Mouse (Mus musculus) heart, embryonic 12.5 days (tissue): ENCODE results near the gene Neu2. TPM values are rescaled to one million over a fixed set of nuclear protein-coding genes. Genes with fewer than 3 reads are reported as not detected.

ENCODE experiments used
- ATAC-seq: fragments of 200-750 bp; cut with Nextera tagmentation; 2 replicates; pipeline ENCODE4 v1.8.0; 2017; ENCODE audit warnings: moderate TSS enrichment, moderate library complexity; ENCODE audit not compliant: insufficient number of reproducible peaks, low FRiP score
- H3K27ac ChIP-seq: fragments of 300-500 bp; sonication (generic); 2 replicates; pipeline ENCODE4 v1.5.1; 2016; ENCODE audit warnings: mild to moderate bottlenecking, moderate library complexity; ENCODE audit not compliant: poor library complexity, severe bottlenecking
- H3K27me3 ChIP-seq: fragments of 300-500 bp; sonication (generic); replicated peaks from 2 replicates; pipeline ENCODE4 v1.6.1; 2016; ENCODE audit warnings: mild to moderate bottlenecking, moderate library complexity
- H3K36me3 ChIP-seq: fragments of 300-500 bp; sonication (generic); 2 replicates; pipeline ENCODE4 v1.6.1; 2016; ENCODE audit warnings: mild to moderate bottlenecking, moderate library complexity
- H3K4me1 ChIP-seq: fragments of 300-500 bp; sonication (generic); replicated peaks from 2 replicates; pipeline ENCODE4 v1.6.1; 2016; ENCODE audit warnings: mild to moderate bottlenecking
- H3K4me2 ChIP-seq: fragments of 300-500 bp; sonication (generic); 2 replicates; pipeline ENCODE4 v1.6.1; 2016; ENCODE audit warnings: mild to moderate bottlenecking, moderate library complexity
- H3K4me3 ChIP-seq: fragments of 300-500 bp; sonication (generic); 2 replicates; pipeline ENCODE4 v1.5.1; 2016; ENCODE audit warnings: mild to moderate bottlenecking
- H3K9ac ChIP-seq: fragments of 300-500 bp; sonication (generic); 2 replicates; pipeline ENCODE4 v1.6.1; 2016; ENCODE audit warnings: mild to moderate bottlenecking, moderate library complexity
- H3K9me3 ChIP-seq: fragments of 300-500 bp; sonication (generic); replicated peaks from 2 replicates; pipeline ENCODE4 v1.6.1; 2016; ENCODE audit warnings: mild to moderate bottlenecking, moderate library complexity
- WGBS: fragments of 180-500 bp; shearing (Covaris S2); methylation state at CpG from one replicate; pipeline ENCODE4 v1.1.7; 2016; 5-methylcytosine and 5-hydroxymethylcytosine counted together
- polyA plus RNA-seq: library from polyadenylated mRNA; unstranded; fragments of >200 nt; fragmentation: Nextera tagmentation; extraction: Ambion mirVana; gene quantifications from 2 replicates; pipeline ENCODE4 v1.2.1, GENCODE M21; 2016

Neu2 gene
- polyA plus RNA-seq, 1 experiment from 2014 or later = not detected

GRCm38 (mm10) chr1:87631584-87631983, 121.9 kb downstream of the Neu2 start:
- Histone ChIP-seq H3K9me3 (no peaks in the 10 kb centered on the region), H3K27me3 (no peaks in the 10 kb centered on the region), H3K36me3 (no peaks in the 10 kb centered on the region), H3K4me3 (no peak overlapping the region), H3K27ac (no peak overlapping the region), H3K4me2 (no peak overlapping the region), H3K9ac (no peak overlapping the region), H3K4me1 (peaks cover 20% of the 10 kb centered on the region)
- no peak for ATAC-seq
- WGBS = 55% methylated on average over 10 of the region's 10 CpGs

- Histone ChIP-seq H3K9me3 (no peaks in the 10 kb centered on the region), H3K36me3 (no peaks in the 10 kb centered on the region), H3K4me3 (no peak overlapping the region), H3K27ac (no peak overlapping the region), H3K4me2 (no peak overlapping the region), H3K4me1 (peaks cover 14% of the 10 kb centered on the region), H3K9ac (no peak overlapping the region), H3K27me3 (no peaks in the 10 kb centered on the region)
- 42% methylated on average over 6 of the region's 6 CpGs for WGBS
- ATAC-seq = no peak
Observed at GRCm38 (mm10) chr1:87632163-87632562, 122.5 kb downstream of the Neu2 start.

DNA sequence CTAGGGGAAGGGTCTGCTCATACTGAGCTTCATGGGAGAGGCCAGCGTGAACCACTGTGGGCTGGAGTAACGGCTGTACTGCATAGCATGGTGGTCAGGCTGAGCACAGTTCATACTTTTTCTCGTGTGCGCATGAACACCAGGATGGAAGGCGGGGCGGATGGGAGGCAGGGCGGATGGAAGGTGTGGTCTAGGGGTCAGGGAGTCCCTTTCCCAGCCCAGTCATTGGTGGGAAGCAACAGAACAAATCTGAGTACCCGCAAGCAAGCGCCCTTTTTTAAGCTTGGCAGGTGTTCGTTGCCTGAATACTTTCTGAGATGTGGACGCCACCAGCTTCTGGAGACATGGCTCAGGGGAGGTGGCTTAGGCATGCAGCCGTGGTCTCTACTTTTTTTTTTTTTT, 127.0 kb downstream of the Neu2 start:
- 82% methylated on average over 12 of the region's 12 CpGs for WGBS
- H3K4me2 ChIP-seq = no peak overlapping the region
- no peak for ATAC-seq
- H3K27ac ChIP-seq = no peak overlapping the region
- no peaks in the 10 kb centered on the region for H3K9me3 ChIP-seq
- H3K27me3 ChIP-seq = no peaks in the 10 kb centered on the region
- no peak overlapping the region for H3K4me3 ChIP-seq
- H3K9ac ChIP-seq = no peak overlapping the region
- no peaks in the 10 kb centered on the region for H3K36me3 ChIP-seq
- H3K4me1 ChIP-seq = peaks cover 17% of the 10 kb centered on the region; the same call in 1 of the 2 replicates

DNA sequence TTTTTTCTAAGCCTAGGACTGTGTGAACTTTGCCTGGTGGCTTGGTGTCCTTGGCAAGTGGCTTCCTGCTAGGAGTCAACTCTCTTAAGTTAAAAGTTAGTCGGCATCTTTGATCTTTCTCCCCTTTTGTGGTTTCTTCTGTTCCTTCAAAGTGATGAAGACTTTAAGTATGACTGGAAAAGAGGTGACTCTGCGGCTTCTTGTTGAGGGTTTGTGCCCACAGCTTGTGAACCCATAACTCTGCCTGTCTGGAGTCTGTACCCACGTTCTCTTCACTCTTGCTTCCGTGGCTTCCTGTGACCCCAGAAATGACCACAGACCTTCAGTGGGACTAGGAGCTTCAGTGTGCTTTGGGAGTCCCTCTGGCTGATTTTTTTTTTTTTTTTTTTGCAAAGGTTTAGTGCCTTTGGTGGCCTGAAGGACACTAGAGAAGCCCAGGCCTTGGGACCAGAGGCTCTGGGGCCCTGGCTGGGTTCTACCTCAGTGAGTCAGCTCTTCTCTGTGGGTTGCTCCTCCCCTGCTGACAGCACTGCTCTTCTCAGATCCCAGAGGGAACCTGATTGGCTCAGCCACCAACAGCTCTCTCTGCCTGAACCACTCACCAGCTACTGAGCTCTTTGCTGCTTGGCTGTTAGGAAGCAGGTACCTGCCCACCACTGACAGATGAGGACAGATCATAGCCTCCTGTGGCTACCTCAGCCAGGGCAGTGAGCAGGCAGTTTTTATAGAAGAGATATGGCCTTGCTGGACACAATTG, 127.6 kb downstream of the Neu2 start:
- ATAC-seq = peak; percentile 98

GRCm38 (mm10) chr1:87637878-87638600, 128.3 kb downstream of the Neu2 start:
- peaks cover 13% of the 10 kb centered on the region; the same call in 1 of the 2 replicates for H3K4me1 ChIP-seq
- H3K4me3 ChIP-seq = no peak overlapping the region
- peak overlapping the region; percentile 44; the same call in 1 of the 2 replicates for H3K27ac ChIP-seq
- no peaks in the 10 kb centered on the region for H3K9me3 ChIP-seq
- no peak overlapping the region for H3K4me2 ChIP-seq
- no peak overlapping the region for H3K9ac ChIP-seq
- H3K27me3 ChIP-seq = no peaks in the 10 kb centered on the region
- peak; percentile 74 for ATAC-seq
- 76% methylated on average over 4 of the region's 4 CpGs for WGBS
- no peaks in the 10 kb centered on the region for H3K36me3 ChIP-seq

More for the DNA sequence above, 127.6 kb downstream of the Neu2 start:
- no peaks in the 10 kb centered on the region for H3K9me3 ChIP-seq
- H3K9ac ChIP-seq = no peak overlapping the region
- H3K27ac ChIP-seq = peak overlapping the region; percentile 44
- H3K4me3 ChIP-seq = no peak overlapping the region
- H3K27me3 ChIP-seq = no peaks in the 10 kb centered on the region
- H3K4me2 ChIP-seq = no peak overlapping the region
- no peaks in the 10 kb centered on the region for H3K36me3 ChIP-seq
- H3K4me1 ChIP-seq = peaks cover 15% of the 10 kb centered on the region; the same call in 1 of the 2 replicates
- 83% methylated on average over 4 of the region's 4 CpGs for WGBS

GRCm38 (mm10) chr1:87639724-87640123, 130.0 kb downstream of the Neu2 start:
- no peak overlapping the region for H3K9ac ChIP-seq
- H3K4me2 ChIP-seq = no peak overlapping the region
- WGBS = 75% methylated on average over 8 of the region's 8 CpGs
- H3K27ac ChIP-seq = peak overlapping the region; percentile 56
- ATAC-seq = no peak
- peaks cover 13% of the 10 kb centered on the region; the same call in 1 of the 2 replicates for H3K4me1 ChIP-seq
- no peak overlapping the region for H3K4me3 ChIP-seq
- no peaks in the 10 kb centered on the region for H3K36me3 ChIP-seq
- H3K27me3 ChIP-seq = no peaks in the 10 kb centered on the region
- no peaks in the 10 kb centered on the region for H3K9me3 ChIP-seq

DNA sequence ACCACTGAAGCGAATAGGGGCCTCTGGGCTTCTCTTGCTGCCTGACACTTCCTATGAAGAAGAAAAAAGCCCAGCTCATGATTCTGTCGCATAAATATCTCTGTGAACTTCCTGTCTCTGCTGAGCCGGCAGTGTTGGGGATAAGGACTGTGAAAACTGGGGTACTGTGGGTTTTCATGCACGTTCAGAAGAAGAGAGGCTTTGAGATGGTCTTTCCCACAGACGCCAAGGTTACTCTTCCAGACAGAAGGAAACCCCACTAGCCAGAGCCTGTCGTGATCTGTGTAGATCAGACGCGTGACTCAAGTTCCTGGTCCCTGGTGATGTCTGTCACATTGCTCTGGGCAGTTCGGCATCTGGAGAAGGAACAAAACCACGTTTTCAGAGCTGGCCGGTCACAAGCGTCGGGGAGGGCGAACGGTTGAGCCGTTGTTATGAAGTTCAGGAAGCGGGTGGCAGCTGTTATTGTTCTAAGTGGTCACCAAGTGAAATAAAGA, 130.5 kb downstream of the Neu2 start:
- ATAC-seq = no peak
- Histone ChIP-seq H3K4me1 (peaks cover 13% of the 10 kb centered on the region; the same call in 1 of the 2 replicates), H3K27ac (peak overlapping the region; percentile 56), H3K4me3 (no peak overlapping the region), H3K9ac (no peak overlapping the region), H3K9me3 (no peaks in the 10 kb centered on the region), H3K36me3 (no peaks in the 10 kb centered on the region), H3K4me2 (peak overlapping the region; percentile 19; the same call in 1 of the 2 replicates), H3K27me3 (no peaks in the 10 kb centered on the region)
- 47% methylated on average over 17 of the region's 17 CpGs for WGBS

DNA sequence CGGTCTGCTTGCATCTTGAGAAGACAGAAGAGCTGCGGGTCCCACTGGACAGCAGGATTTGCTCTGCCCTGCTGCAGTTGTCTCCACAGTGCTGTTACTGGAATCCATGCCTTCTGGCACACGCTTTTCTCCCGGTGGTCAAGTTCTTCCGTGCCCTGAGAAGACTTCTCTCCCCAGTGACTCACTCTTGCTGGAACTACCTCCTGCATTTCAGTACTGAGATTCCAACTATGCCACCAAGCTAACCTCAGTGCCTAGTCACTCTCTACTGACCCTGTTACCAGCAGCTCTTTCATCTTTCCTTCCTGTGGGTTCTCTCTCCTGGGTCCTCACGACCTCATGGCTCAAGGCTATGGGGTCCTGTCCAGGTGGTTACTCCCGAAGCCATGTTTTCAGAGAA, 133.3 kb downstream of the Neu2 start:
- ATAC-seq = no peak
- no peaks in the 10 kb centered on the region for H3K27me3 ChIP-seq
- 84% methylated on average over 7 of the region's 7 CpGs for WGBS

DNA sequence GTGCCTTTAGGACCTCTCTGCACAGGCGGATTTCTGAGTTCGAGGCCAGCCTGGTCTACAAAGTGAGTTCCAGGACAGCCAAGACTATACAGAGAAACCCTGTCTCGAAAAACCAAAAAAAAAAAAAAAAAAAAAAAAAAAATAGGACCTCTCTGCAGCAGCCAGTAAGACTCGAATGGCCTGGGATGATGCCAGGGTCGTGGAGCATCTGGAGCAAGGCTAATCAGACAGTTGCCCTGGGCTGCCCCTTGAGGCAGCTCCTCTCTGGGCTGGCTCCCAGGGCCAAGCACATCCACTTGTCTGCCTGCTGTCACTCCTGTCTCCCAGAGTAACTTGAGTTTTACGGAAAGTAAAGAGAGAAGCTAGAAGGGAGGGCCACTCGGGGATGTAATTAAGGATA, 135.4 kb downstream of the Neu2 start:
- ATAC-seq = no peak

More for the DNA sequence above, 133.3 kb downstream of the Neu2 start:
- no peak overlapping the region for H3K9ac ChIP-seq
- H3K4me3 ChIP-seq = no peak overlapping the region
- H3K4me2 ChIP-seq = no peak overlapping the region
- H3K9me3 ChIP-seq = no peaks in the 10 kb centered on the region
- no peak overlapping the region for H3K27ac ChIP-seq
- H3K36me3 ChIP-seq = no peaks in the 10 kb centered on the region
- peaks cover 16% of the 10 kb centered on the region; the same call in 1 of the 2 replicates for H3K4me1 ChIP-seq

DNA sequence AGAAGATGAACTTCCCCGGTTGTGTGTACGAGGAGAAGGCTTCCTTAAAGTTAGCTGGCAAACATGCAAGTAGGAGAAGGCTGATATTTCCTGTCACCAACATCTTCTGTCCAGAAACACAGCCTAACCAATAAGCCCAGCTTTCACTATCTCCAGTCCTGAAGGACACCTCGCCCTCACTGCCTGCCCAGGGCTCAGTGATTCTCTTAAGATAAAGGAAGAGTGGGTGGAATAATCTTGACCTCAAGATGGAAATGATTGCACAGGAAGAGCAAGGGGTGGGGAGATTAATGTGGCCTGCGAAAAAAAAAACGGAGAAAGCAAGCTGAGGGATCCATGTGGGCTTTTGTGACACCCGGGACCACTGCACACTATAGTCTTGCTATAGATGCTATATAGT, 136.1 kb downstream of the Neu2 start:
- 54% methylated on average over 6 of the region's 6 CpGs for WGBS
- no peak for ATAC-seq
- H3K36me3 ChIP-seq = no peaks in the 10 kb centered on the region
- no peak overlapping the region for H3K4me3 ChIP-seq
- no peak overlapping the region for H3K4me2 ChIP-seq
- peaks cover 7% of the 10 kb centered on the region; the same call in 1 of the 2 replicates for H3K4me1 ChIP-seq
- no peak overlapping the region for H3K27ac ChIP-seq
- H3K9ac ChIP-seq = no peak overlapping the region
- no peaks in the 10 kb centered on the region for H3K9me3 ChIP-seq
- no peaks in the 10 kb centered on the region for H3K27me3 ChIP-seq

More for the DNA sequence above, 135.4 kb downstream of the Neu2 start:
- Histone ChIP-seq H3K36me3 (no peaks in the 10 kb centered on the region), H3K4me2 (no peak overlapping the region), H3K4me1 (peaks cover 7% of the 10 kb centered on the region; the same call in 1 of the 2 replicates), H3K27ac (no peak overlapping the region), H3K9me3 (no peaks in the 10 kb centered on the region), H3K4me3 (no peak overlapping the region), H3K9ac (no peak overlapping the region), H3K27me3 (no peaks in the 10 kb centered on the region)
- 71% methylated on average over 7 of the region's 7 CpGs for WGBS
